Mouse (Mus musculus) midbrain, embryonic 16.5 days (tissue): ENCODE measurements at regions not wholly inside any gene's neighbourhood (a gene's known extent, or its start where the extent isn't known, plus 50 kb on each side); places are given as distances from the start of the nearest gene placed in this dataset.

Experiments
- ATAC-seq: fragments of 200-750 bp; cut with Nextera tagmentation; 2 replicates; pipeline ENCODE4 v1.8.0; 2017; ENCODE audit warnings: moderate TSS enrichment
- H3K27ac ChIP-seq: fragments of 300-500 bp; sonication (generic); 2 replicates; pipeline ENCODE4 v1.5.1; 2014; ENCODE audit warnings: mild to moderate bottlenecking, low read length, mixed read lengths
- H3K27me3 ChIP-seq: fragments of 300-500 bp; sonication (generic); 2 replicates; pipeline ENCODE4 v1.6.1; 2014; ENCODE audit warnings: low read depth, low read length, mixed read lengths; ENCODE audit not compliant: control insufficient read depth, insufficient read depth
- H3K36me3 ChIP-seq: fragments of 300-500 bp; sonication (generic); 2 replicates; pipeline ENCODE4 v1.6.1; 2014; ENCODE audit warnings: mild to moderate bottlenecking, low read length, moderate library complexity, mixed read lengths; ENCODE audit not compliant: control insufficient read depth, insufficient read depth
- H3K4me1 ChIP-seq: fragments of 300-500 bp; sonication (generic); 2 replicates; pipeline ENCODE4 v1.6.1; 2014; ENCODE audit warnings: mild to moderate bottlenecking, low read length, mixed read lengths; ENCODE audit not compliant: control insufficient read depth, insufficient read depth
- H3K4me2 ChIP-seq: fragments of 300-500 bp; sonication (generic); 2 replicates; pipeline ENCODE4 v1.6.1; 2014; ENCODE audit warnings: mild to moderate bottlenecking, low read length, mixed read lengths
- H3K4me3 ChIP-seq: fragments of 300-500 bp; sonication (generic); 2 replicates; pipeline ENCODE4 v1.5.1; 2014; ENCODE audit warnings: low read depth, mild to moderate bottlenecking, low read length, moderate library complexity, mixed read lengths
- H3K9ac ChIP-seq: fragments of 300-500 bp; sonication (generic); 2 replicates; pipeline ENCODE4 v1.6.1; 2014; ENCODE audit warnings: low read depth, low read length, mixed read lengths
- H3K9me3 ChIP-seq: fragments of 300-500 bp; sonication (generic); replicated peaks from 2 replicates; pipeline ENCODE4 v1.6.1; 2014; ENCODE audit warnings: mild to moderate bottlenecking, low read length, mixed read lengths; ENCODE audit not compliant: control insufficient read depth, poor library complexity, severe bottlenecking
- WGBS: fragments of 180-500 bp; shearing (Covaris S2); extraction: QIAGEN DNeasy Blood & Tissue Kit; methylation state at CpG from one replicate; pipeline ENCODE4 v1.1.7; 2014; 5-methylcytosine and 5-hydroxymethylcytosine counted together

DNA sequence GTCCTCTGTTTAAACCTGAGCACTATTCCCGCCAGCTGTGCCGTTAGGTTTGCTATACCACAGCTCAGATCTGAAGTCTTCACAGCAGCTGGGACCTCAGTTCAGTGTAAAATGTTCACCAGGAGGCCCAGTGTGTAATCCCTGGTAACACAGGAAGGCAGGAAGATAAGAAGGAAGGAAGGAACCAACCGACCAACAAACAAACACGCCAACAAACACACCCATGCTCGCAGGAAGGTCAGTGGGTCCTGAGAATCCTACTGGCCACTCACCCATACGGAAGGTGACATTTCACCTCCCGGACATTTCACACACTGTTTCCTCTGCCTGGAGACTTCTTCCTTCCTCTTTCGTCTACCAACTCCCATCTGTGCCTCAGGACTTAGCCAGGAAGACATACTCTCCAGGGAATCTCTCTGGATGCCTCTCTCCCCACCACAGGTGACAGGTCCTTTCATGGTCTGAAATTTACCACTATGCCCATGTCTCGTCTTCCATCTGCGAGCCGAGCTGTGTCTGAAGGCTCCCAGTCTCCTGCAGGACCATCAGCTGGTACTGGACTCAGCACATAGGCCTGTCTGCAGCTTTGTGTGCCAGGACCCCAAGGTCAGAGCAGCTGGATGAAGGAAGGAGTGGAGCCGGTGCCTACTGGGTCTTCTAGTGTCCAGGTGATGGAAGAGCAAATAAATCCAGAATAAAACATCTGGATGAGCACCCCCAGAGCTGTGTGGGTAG, 61.1 kb upstream of the Xpa start:
- Histone ChIP-seq H3K9me3 (no peaks in the 10 kb centered on the region), H3K4me3 (no peak overlapping the region), H3K27ac (no peak overlapping the region), H3K4me2 (no peak overlapping the region), H3K36me3 (no peaks in the 10 kb centered on the region), H3K9ac (no peak overlapping the region), H3K4me1 (no peaks in the 10 kb centered on the region), H3K27me3 (no peaks in the 10 kb centered on the region)
- WGBS, result 87% methylated on average over 12 of the region's 12 CpGs
- ATAC-seq, result no peak

DNA sequence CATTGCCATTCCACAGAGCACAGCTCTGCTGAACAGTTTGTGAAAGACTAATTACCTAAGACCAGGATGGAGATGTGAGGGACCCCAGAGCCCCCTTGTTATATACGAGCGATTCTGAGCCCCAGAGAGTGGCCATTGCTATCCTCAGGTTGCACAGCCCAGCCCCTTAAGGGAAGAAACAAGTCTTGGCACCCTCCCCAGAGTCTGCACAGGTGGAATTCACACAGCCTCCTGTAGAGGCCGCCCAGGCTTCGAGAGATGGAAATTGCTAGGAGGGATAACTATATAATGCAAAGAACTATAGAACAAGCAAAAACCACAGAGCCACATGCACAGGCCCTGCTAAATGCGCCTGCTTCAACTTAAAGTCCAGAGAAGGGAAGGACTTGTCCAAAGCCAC, 62.7 kb upstream of the Xpa start:
- Histone ChIP-seq H3K4me2 (no peak overlapping the region), H3K27me3 (no peaks in the 10 kb centered on the region), H3K4me1 (no peaks in the 10 kb centered on the region), H3K9ac (no peak overlapping the region), H3K9me3 (no peaks in the 10 kb centered on the region), H3K36me3 (no peaks in the 10 kb centered on the region), H3K4me3 (no peak overlapping the region), H3K27ac (no peak overlapping the region)
- ATAC-seq, result no peak
- WGBS, result 71% methylated on average over 5 of the region's 5 CpGs

DNA sequence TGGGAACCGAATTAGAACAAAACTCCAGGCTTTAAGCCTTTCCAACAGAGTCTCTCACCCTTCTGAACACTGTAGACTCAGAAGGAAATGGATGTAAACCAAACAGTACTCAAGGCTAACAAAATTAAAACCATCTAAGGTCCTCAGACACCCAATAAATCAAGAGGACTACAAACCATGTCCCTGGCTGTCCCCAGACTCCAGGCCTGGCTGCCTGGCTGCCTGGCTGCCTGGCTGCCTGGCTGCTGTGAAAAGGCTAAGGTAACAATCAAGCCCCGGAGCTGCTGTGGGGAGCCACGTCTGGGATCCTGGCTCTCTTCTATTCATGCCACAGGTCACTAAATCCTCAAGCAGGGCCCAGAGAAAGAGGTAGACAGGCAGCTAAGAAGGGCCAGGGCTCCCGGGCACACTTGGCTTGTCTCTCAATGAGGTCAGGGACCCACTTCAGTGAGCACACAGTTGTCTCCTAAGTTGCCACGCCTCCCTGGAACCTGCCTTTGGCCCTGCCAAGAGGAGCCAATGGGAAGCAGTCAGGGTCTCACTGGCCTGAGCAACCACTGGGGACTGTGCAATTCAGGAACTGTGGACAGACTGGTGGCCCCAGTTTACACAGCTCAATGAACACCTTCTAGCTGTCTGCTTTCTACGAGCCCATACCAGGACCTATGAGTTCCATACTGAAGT, 72.6 kb upstream of the Xpa start:
- no peaks in the 10 kb centered on the region for H3K36me3 ChIP-seq
- H3K4me2 ChIP-seq, result no peak overlapping the region
- no peaks in the 10 kb centered on the region for H3K9me3 ChIP-seq
- no peak overlapping the region for H3K4me3 ChIP-seq
- H3K4me1 ChIP-seq, result no peaks in the 10 kb centered on the region
- no peaks in the 10 kb centered on the region for H3K27me3 ChIP-seq
- no peak for ATAC-seq
- no peak overlapping the region for H3K27ac ChIP-seq
- 27% methylated on average over 6 of the region's 6 CpGs for WGBS
- no peak overlapping the region for H3K9ac ChIP-seq

DNA sequence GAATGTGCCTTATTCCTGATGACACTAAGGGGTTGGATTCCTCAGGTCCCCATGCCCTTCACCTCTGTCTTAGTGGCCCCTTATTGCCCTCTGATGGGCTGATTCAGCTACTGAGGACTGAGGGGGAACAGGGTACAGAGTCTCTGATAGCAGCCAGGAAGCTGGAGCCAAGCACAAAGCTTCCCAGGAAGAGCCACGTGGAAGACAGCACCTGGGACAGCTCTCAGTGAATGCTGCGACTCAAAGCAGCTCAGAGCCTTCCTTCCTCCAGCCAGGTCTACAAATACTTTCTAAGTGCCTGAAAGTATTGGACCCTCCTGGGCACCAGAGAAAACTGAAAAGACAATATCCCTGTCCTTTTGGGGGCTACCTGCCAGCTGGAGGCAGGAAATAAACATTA, 72.3 kb upstream of the Foxe1 start:
- Histone ChIP-seq H3K27ac (no peak overlapping the region), H3K9me3 (no peaks in the 10 kb centered on the region), H3K27me3 (no peaks in the 10 kb centered on the region; the same call in none of the 2 replicates), H3K36me3 (no peaks in the 10 kb centered on the region), H3K4me1 (no peaks in the 10 kb centered on the region), H3K4me3 (no peak overlapping the region), H3K4me2 (no peak overlapping the region), H3K9ac (no peak overlapping the region)
- 6% methylated on average over 2 of the region's 2 CpGs for WGBS
- ATAC-seq, result no peak

DNA sequence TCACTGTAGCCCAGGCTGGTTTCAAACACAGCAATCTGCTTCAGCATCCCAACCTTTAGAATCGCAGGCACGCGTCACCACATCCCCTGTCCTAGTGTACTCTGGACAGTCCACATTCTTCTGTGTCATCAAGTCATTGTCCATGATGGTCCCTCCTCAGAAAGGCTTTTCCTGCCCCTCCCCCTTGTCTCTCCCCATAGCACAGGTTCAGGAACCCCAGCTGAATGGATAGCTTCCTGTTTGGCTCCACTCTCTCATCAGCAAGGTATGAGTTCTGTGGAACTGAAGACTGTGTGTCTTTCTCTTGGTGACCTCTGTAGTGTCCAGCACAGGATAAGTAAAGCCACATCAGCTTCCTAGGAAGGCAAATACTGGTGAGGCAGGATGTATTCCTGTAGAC, 67.6 kb upstream of the Foxe1 start:
- no peak overlapping the region for H3K4me2 ChIP-seq

DNA sequence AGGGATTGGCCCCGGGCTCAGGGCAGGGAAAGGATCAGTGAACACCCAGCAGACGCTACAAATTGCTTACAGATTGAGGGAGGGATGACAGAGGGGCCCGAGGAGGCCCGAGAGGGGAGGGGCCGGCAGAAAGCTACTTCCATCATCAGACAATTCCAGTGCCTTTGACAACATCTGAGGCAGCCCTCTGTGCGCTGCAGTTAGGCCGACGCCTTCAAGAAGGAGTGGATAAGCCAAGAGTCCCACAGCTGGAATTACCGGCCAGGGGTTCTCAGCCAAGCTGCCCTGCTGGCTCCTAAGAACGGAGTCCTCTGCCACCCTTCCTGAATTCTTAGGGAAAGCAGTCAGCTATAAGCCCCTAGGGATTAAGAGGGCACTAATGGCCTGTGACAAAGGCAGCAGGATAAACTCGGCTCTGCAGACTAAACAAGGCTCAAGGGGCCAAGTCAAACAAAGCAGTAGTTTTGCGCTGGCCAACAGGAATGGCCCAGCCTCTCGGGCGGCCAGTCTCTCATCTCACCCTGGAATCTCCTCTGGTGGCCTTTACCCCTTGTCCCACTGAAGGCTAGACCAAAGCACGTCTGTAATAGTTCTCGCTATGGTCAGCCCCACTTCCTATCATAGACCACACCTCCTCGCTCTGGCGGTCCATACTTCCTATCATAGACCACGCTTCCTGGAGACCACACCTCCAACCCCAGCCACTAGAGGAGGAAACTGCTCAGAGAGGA, 66.4 kb upstream of the Foxe1 start:
- Histone ChIP-seq H3K27ac (no peak overlapping the region), H3K4me3 (no peak overlapping the region), H3K4me2 (0 out of 2 replicates have a peak overlapping the region, but pooled peaks have one; percentile 7), H3K27me3 (no peaks in the 10 kb centered on the region; the same call in none of the 2 replicates), H3K4me1 (peaks cover 5% of the 10 kb centered on the region; the same call in 1 of the 2 replicates), H3K9ac (no peak overlapping the region), H3K9me3 (no peaks in the 10 kb centered on the region), H3K36me3 (no peaks in the 10 kb centered on the region)
- no peak for ATAC-seq
- 9% methylated on average over 19 of the region's 19 CpGs for WGBS

More for the DNA sequence above, 67.6 kb upstream of the Foxe1 start:
- Histone ChIP-seq H3K4me1 (peaks cover 5% of the 10 kb centered on the region; the same call in 1 of the 2 replicates), H3K27ac (no peak overlapping the region), H3K27me3 (no peaks in the 10 kb centered on the region; the same call in none of the 2 replicates), H3K4me3 (no peak overlapping the region), H3K36me3 (no peaks in the 10 kb centered on the region), H3K9me3 (no peaks in the 10 kb centered on the region), H3K9ac (no peak overlapping the region)
- no peak for ATAC-seq
- WGBS, result 99% methylated on average over 3 of the region's 3 CpGs

DNA sequence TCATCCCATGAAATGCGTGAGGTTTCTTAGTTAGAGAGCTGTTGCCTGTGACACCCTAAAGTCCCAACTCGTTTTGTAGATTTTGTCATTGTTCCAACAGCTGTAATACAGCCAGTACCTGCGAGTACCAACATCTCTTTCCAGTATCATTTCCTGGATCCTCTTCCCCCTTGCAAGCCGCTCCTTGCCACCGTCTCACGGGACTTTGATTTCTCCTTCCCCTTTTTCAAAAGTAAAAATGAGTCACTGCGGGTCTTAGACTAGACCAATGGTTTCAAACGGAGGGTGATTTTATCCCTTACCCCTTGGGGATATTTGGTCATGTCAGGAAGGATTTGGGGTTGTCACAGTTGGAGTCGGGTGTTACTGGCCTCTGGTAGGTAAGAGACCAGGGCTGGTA, 56.5 kb upstream of the Foxe1 start:
- no peak for ATAC-seq
- Histone ChIP-seq H3K27me3 (no peaks in the 10 kb centered on the region), H3K4me2 (no peak overlapping the region), H3K4me3 (no peak overlapping the region), H3K36me3 (no peaks in the 10 kb centered on the region), H3K27ac (no peak overlapping the region), H3K4me1 (no peaks in the 10 kb centered on the region), H3K9me3 (0 out of 2 replicates have a peak, but pooled peaks cover 4% of the 10 kb centered on the region), H3K9ac (no peak overlapping the region)
- WGBS, result 93% methylated on average over 9 of the region's 9 CpGs

DNA sequence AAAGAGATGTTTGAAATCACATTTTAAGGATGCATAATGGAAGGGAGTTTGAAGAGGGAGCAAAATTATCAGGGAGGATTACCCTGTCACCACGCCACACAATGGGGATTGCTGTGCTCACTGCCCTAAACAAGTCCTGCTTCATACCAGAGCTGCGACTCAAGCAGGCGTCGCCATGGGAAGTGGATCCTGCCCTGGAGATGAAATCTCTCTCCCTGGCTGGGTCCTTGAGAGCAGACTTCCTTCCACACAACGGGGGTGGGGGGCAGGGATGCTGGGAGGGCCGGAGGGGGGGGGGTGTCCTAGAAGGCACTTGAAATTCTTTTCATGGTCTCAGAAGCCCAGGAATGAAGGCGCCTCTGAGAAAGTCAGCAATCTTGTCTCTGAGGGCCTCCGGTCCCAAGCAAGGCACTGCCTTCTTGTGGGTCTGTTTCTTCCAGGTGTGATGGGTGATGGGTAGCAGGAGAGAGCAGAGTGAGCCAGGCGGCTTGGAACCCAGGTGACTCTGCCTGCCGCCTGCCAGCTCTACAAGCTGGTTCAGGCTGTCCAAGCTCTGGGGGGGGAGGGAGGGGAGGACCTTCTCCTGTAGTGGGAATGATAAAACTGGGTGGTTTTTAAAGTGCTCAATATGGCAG, 51.7 kb upstream of the Foxe1 start:
- 20% methylated on average over 10 of the region's 10 CpGs for WGBS
- Histone ChIP-seq H3K4me3 (no peak overlapping the region), H3K27ac (no peak overlapping the region), H3K4me1 (no peaks in the 10 kb centered on the region), H3K27me3 (no peaks in the 10 kb centered on the region), H3K9me3 (0 out of 2 replicates have a peak, but pooled peaks cover 4% of the 10 kb centered on the region), H3K9ac (no peak overlapping the region), H3K4me2 (peak overlapping the region; percentile 4), H3K36me3 (no peaks in the 10 kb centered on the region)
- ATAC-seq, result no peak
